Mouse (Mus musculus): Measurements from ENCODE around the gene Gys2.

GRCm38 (mm10) chr6:142485478-142486123, 12.7 kb upstream of the Gys2 start:
- TF ChIP-seq CTCF (IDR thresholded peaks at IDR 0.05; ENCODE audit: low read depth) (no peak), EP300 (optimal IDR thresholded peaks at IDR 0.05) (no peak)

Measured in stomach, postnatal 0 days (tissue).